Mouse (Mus musculus) C2C12 (cell line): ENCODE measurements around the gene Mgmt.

Source experiments
- CEBPB ChIP-seq: IDR thresholded peaks from one replicate; pipeline ENCODE4 v1.6.1; 2011; ENCODE audit warnings: low read depth, mild to moderate bottlenecking, control low read depth, moderate library complexity
- CTCF ChIP-seq: IDR thresholded peaks from one replicate; pipeline ENCODE4 v1.5.1; 2011; ENCODE audit not compliant: control insufficient read depth, insufficient read depth, insufficient read length

GRCm38 (mm10) chr7:136895356-136895755, 942 bp downstream of the Mgmt start:
- no peak for TF ChIP-seq CTCF
- no peak for TF ChIP-seq CEBPB
